Mouse (Mus musculus): ENCODE measurements around the gene Zbtb40. TPM values are rescaled to one million over a fixed set of nuclear protein-coding genes. Genes with fewer than 3 reads are reported as not detected.

Gene Zbtb40
- 1 to 10 TPM; 7.0 to 7.8 TPM for total RNA-seq (2021)
- long read RNA-seq, experiment 1, partial matches to known transcripts = 1 of 4 reads
- long read RNA-seq, experiment 1, other reads (novel, unspliced or antisense) = 3 of 4 reads
- long read RNA-seq, experiment 2, partial matches to known transcripts = 0 of 5 reads
- long read RNA-seq, experiment 2, other reads (novel, unspliced or antisense) = 5 of 5 reads

- peak; percentile 95 for DNase-seq
Observed at GRCm38 (mm10) chr4:137048550-137049032, at the start of gene Zbtb40. TSS of gene Zbtb40 (minus strand) at chr4:137048801.

- no peak for DNase-seq
Observed at GRCm38 (mm10) chr4:137097984-137098327, 49.4 kb upstream of the Zbtb40 start.

- DNase-seq = no peak
Observed at GRCm38 (mm10) chr4:137097246-137097983, 48.8 kb upstream of the Zbtb40 start.

GRCm38 (mm10) chr4:137096353-137096752 is 47.8 kb upstream of the Zbtb40 start:
- peak; percentile 33 for DNase-seq

GRCm38 (mm10) chr4:137085083-137085810 is 36.6 kb upstream of the Zbtb40 start:
- DNase-seq = no peak

- no peak for DNase-seq
Observed at GRCm38 (mm10) chr4:137082866-137083265, 34.3 kb upstream of the Zbtb40 start.

GRCm38 (mm10) chr4:137081401-137081800 is 32.8 kb upstream of the Zbtb40 start:
- DNase-seq = no peak

GRCm38 (mm10) chr4:137077216-137077615 is 28.6 kb upstream of the Zbtb40 start:
- peak; percentile 47 for DNase-seq

GRCm38 (mm10) chr4:137071204-137071603 is 22.6 kb upstream of the Zbtb40 start:
- DNase-seq = no peak

GRCm38 (mm10) chr4:137068491-137068890 is 19.9 kb upstream of the Zbtb40 start:
- no peak for DNase-seq

- no peak for DNase-seq
Observed at GRCm38 (mm10) chr4:137065846-137066245, 17.2 kb upstream of the Zbtb40 start.

GRCm38 (mm10) chr4:137054932-137055331 is 6.3 kb upstream of the Zbtb40 start:
- DNase-seq = no peak

GRCm38 (mm10) chr4:137053810-137054209 is 5.2 kb upstream of the Zbtb40 start:
- no peak for DNase-seq

- no peak for DNase-seq
Observed at GRCm38 (mm10) chr4:137047840-137048549, 606 bp downstream of the Zbtb40 start.

GRCm38 (mm10) chr4:137046110-137046509 is 2.5 kb downstream of the Zbtb40 start:
- DNase-seq = no peak

GRCm38 (mm10) chr4:137044516-137044915 is 4.1 kb downstream of the Zbtb40 start:
- no peak for DNase-seq

- DNase-seq = peak; percentile 56
Observed at GRCm38 (mm10) chr4:137043799-137044198, 4.8 kb downstream of the Zbtb40 start.

GRCm38 (mm10) chr4:137042039-137042438 is 6.6 kb downstream of the Zbtb40 start:
- DNase-seq = no peak

GRCm38 (mm10) chr4:137041161-137041621 is 7.4 kb downstream of the Zbtb40 start:
- peak; percentile 11 for DNase-seq

- no peak for DNase-seq
Observed at GRCm38 (mm10) chr4:137039441-137039840, 9.2 kb downstream of the Zbtb40 start.

- DNase-seq = no peak
Observed at GRCm38 (mm10) chr4:137038501-137038900, 10.1 kb downstream of the Zbtb40 start.

- DNase-seq = no peak
Observed at GRCm38 (mm10) chr4:137038096-137038495, 10.5 kb downstream of the Zbtb40 start.
